Mouse (Mus musculus): ENCODE measurements around the gene Rgp1. TPM values are rescaled to one million over a fixed set of nuclear protein-coding genes. Genes with fewer than 3 reads are reported as not detected.

The Rgp1 gene
- total and polyA plus RNA-seq, 2 experiments from 2014 or later: 10.4 to 17.6 TPM

- 94% methylated on average over 5 of the region's 5 CpGs for WGBS
- Histone ChIP-seq H3K4me2 (ENCODE audit: low read depth) (no peak overlapping the region), H3K4me3 (ENCODE audit: low read depth, low read length) (no peak overlapping the region), H3K9ac (no peak overlapping the region), H3K27me3 (ENCODE audit: insufficient read depth, low read length) (no peaks in the 10 kb centered on the region), H3K36me3 (ENCODE audit: insufficient read depth) (peaks cover 42% of the 10 kb centered on the region), H3K9me3 (ENCODE audit: low read length) (no peaks in the 10 kb centered on the region), H3K27ac (ENCODE audit: low read depth, low read length) (no peak overlapping the region), H3K4me1 (ENCODE audit: insufficient read depth) (peaks cover 11% of the 10 kb centered on the region)
- ATAC-seq: no peak
- no peak for TF ChIP-seq CTCF (IDR thresholded peaks at IDR 0.05; ENCODE audit: low read depth)
- no peak for DNase-seq
Measured at GRCm38 (mm10) chr4:43582241-43582640, 3.7 kb downstream of the Rgp1 start.

DNA sequence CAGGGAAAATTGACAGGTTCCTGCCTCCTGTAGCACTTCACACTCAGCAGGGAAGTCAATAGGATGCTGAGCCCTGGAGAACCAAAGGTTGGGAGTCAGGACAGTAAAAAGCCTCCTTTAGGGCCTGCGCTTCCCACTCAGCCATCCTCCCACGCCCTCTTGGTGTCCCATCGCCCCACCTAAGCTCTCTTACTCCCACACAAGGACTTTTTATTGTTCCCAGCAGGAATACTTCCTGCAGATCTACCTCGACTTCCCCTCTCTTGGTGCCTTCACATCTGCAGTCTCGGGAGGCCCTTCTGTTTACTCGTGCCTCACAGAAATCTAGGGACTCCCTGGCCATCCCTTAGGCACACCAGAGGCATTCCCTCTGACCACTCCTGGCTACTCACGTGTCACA is 4.9 kb downstream of the Rgp1 start:
- TF ChIP-seq CTCF (IDR thresholded peaks at IDR 0.05; ENCODE audit: low read depth): no peak
- H3K4me1 ChIP-seq (ENCODE audit: insufficient read depth): peaks cover 6% of the 10 kb centered on the region

DNA sequence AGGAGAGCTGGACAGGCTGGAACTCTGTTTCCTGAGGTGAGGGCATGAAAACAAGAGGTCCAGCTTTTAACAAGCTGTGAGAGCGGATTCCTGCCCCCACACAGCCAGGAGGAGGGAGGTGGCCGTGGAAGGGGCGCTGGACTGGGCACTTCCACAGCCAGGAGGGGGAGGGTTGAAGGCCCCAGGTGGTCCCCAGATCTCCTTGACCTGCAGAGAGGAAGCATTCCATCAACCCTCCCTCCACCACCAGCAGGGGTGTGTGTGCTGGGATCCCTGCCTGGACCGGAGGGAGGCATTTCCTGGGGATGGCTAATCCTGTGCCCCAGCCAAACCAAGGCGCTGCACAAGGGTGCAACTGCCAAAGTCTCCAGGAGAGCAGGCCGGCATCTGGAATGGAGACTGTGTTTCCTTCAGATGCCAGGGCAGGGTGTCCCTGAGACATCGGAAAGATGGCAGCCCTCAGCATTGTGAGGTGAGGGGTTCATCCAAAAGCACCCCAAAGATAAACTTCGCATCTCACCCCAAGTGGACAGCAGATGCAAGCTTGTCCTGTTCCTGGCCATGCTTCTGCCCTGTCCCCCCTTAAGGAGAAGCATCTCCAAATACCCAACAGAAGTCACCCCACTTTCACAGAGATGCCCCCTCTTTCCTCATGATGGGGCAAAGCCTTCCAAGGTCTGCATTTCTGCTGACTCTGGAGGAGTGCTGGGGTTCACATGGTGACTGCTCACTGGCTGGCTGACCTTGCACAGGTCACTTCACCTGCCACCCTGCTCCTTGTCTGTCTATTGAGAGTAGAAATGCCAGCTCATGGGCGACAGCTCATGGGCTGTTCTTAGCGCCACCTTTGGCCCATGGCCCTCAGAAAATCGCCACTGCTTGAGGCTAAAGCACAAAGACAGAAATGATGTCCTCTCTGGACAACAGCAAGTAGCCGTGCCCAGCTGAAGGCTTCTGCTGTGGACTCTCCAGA is 6.2 kb downstream of the Rgp1 start, which contains the start of gene Msmp:
Gene Msmp (minus strand): TSS at position 51 of the 973 bp plus-strand sequence.
- H3K4me1 ChIP-seq (ENCODE audit: insufficient read depth): peaks cover 2% of the 10 kb centered on the region
- 67% methylated on average over 12 of the region's 12 CpGs for WGBS
- ATAC-seq (0 out of 2 replicates have a peak, but pooled peaks have one; percentile 10), DNase-seq (no peak)
- H3K4me2 ChIP-seq (ENCODE audit: low read depth): no peak within 1 kb of the TSS
- H3K36me3 ChIP-seq (ENCODE audit: insufficient read depth): peaks cover 42% of the 10 kb centered on the region
- H3K9ac ChIP-seq: no peak within 1 kb of the TSS
- no peak within 1 kb of the TSS for H3K27ac ChIP-seq (ENCODE audit: low read depth, low read length)
- no peaks in the 10 kb centered on the region for H3K27me3 ChIP-seq (ENCODE audit: insufficient read depth, low read length)
- H3K4me3 ChIP-seq (ENCODE audit: low read depth, low read length): no peak within 1 kb of the TSS
- no peaks in the 10 kb centered on the region for H3K9me3 ChIP-seq (ENCODE audit: low read length)
- TF ChIP-seq CTCF (IDR thresholded peaks at IDR 0.05; ENCODE audit: low read depth): no peak

More for the DNA sequence above, 4.9 kb downstream of the Rgp1 start:
- Histone ChIP-seq H3K4me2 (ENCODE audit: low read depth) (no peak overlapping the region), H3K4me3 (ENCODE audit: low read depth, low read length) (no peak overlapping the region), H3K36me3 (ENCODE audit: insufficient read depth) (peaks cover 42% of the 10 kb centered on the region), H3K27me3 (ENCODE audit: insufficient read depth, low read length) (no peaks in the 10 kb centered on the region), H3K9me3 (ENCODE audit: low read length) (no peaks in the 10 kb centered on the region), H3K27ac (ENCODE audit: low read depth, low read length) (no peak overlapping the region), H3K9ac (no peak overlapping the region)
- WGBS: 82% methylated on average over 7 of the region's 7 CpGs
- ATAC-seq (no peak), DNase-seq (no peak)

DNA sequence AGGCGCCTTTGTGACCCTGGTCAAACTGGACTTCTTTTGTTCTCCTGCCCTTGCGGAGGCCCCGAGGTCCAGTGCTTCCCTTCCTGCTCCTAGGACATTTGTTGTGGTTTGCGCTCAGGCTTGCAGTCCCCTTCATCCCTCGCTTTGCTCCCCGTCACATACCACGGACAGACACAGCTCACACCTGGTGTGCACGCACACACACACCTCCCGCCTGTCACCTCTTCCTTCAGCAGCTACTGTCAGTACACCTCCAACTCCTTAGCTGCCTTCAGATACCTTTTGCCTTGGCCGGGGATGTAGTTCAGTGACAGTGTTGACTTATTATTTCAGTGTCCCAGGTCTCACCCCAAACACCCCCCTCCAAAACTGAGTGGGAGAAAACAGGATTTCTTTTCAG is 7.2 kb downstream of the Rgp1 start:
- DNase-seq (no peak), ATAC-seq (no peak)
- Histone ChIP-seq H3K9ac (no peak overlapping the region), H3K9me3 (ENCODE audit: low read length) (no peaks in the 10 kb centered on the region), H3K4me3 (ENCODE audit: low read depth, low read length) (no peak overlapping the region), H3K27me3 (ENCODE audit: insufficient read depth, low read length) (no peaks in the 10 kb centered on the region), H3K27ac (ENCODE audit: low read depth, low read length) (no peak overlapping the region), H3K4me2 (ENCODE audit: low read depth) (no peak overlapping the region), H3K4me1 (ENCODE audit: insufficient read depth) (no peaks in the 10 kb centered on the region), H3K36me3 (ENCODE audit: insufficient read depth) (peaks cover 38% of the 10 kb centered on the region)
- TF ChIP-seq CTCF (IDR thresholded peaks at IDR 0.05; ENCODE audit: low read depth): no peak
- WGBS: 70% methylated on average over 9 of the region's 10 CpGs

- no peaks in the 10 kb centered on the region for H3K9me3 ChIP-seq (ENCODE audit: low read length)
- ATAC-seq (no peak), DNase-seq (no peak)
- no peaks in the 10 kb centered on the region for H3K27me3 ChIP-seq (ENCODE audit: insufficient read depth, low read length)
- H3K9ac ChIP-seq: no peak overlapping the region
- H3K4me2 ChIP-seq (ENCODE audit: low read depth): no peak overlapping the region
- H3K4me3 ChIP-seq (ENCODE audit: low read depth, low read length): no peak overlapping the region
- H3K4me1 ChIP-seq (ENCODE audit: insufficient read depth): no peaks in the 10 kb centered on the region
- no peak overlapping the region for H3K27ac ChIP-seq (ENCODE audit: low read depth, low read length)
- TF ChIP-seq CTCF (IDR thresholded peaks at IDR 0.05; ENCODE audit: low read depth): no peak
- WGBS: 67% methylated on average over 8 of the region's 8 CpGs
- peaks cover 31% of the 10 kb centered on the region for H3K36me3 ChIP-seq (ENCODE audit: insufficient read depth)
Measured at GRCm38 (mm10) chr4:43586411-43586810, 7.9 kb downstream of the Rgp1 start.

DNA sequence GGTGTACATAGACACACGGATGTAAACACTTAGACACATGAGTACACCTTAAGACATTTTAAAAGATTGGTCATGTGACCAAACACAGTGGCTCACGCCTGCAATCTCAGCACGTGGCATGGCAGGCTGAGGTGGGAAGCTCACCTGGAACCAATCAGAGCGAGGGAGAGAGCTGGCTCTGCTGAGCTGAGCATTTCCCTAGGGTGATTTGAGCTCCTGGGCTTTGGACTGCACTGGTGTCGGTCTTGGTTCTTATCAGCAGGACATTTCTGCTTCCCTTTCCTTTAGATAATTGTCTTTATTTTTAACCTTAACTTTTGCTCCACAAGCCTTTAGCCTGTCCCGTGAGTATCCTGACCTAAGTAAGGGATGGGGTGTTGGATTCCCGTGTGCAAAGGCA is 9.2 kb downstream of the Rgp1 start:
- Histone ChIP-seq H3K27ac (ENCODE audit: low read depth, low read length) (no peak overlapping the region), H3K36me3 (ENCODE audit: insufficient read depth) (peaks cover 18% of the 10 kb centered on the region), H3K9me3 (ENCODE audit: low read length) (no peaks in the 10 kb centered on the region), H3K4me2 (ENCODE audit: low read depth) (no peak overlapping the region), H3K4me3 (ENCODE audit: low read depth, low read length) (no peak overlapping the region), H3K4me1 (ENCODE audit: insufficient read depth) (no peaks in the 10 kb centered on the region), H3K27me3 (ENCODE audit: insufficient read depth, low read length) (no peaks in the 10 kb centered on the region), H3K9ac (no peak overlapping the region)
- ATAC-seq (no peak), DNase-seq (no peak)
- TF ChIP-seq CTCF (IDR thresholded peaks at IDR 0.05; ENCODE audit: low read depth): no peak
- WGBS: 65% methylated on average over 7 of the region's 7 CpGs

DNA sequence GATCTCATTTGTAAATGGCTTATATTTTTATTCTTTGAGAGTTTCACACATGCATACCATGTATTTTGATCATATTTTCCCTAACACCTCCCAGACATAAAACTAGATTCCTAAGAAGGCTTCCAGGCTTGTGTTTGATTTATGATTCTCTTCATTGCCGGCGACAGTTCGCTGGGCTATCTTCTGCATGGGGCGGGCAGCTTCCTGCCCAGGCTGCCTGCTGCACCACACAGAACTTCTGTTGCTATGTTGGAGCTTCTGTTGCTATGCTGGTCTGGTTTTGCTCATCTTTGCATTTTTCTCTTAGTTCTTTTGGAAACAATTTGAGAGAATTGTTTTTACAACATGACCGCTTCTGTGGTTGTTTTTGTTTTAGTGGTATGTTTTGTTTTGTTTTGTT is 13.0 kb downstream of the Rgp1 start:
- Histone ChIP-seq H3K27me3 (ENCODE audit: insufficient read depth, low read length) (no peaks in the 10 kb centered on the region), H3K4me3 (ENCODE audit: low read depth, low read length) (no peak overlapping the region), H3K4me1 (ENCODE audit: insufficient read depth) (no peaks in the 10 kb centered on the region), H3K27ac (ENCODE audit: low read depth, low read length) (no peak overlapping the region), H3K4me2 (ENCODE audit: low read depth) (no peak overlapping the region), H3K9me3 (ENCODE audit: low read length) (no peaks in the 10 kb centered on the region), H3K9ac (no peak overlapping the region), H3K36me3 (ENCODE audit: insufficient read depth) (no peaks in the 10 kb centered on the region)
- DNase-seq (peak; percentile 17), ATAC-seq (no peak; the same call in 1 of the 2 replicates)
- 80% methylated on average over 5 of the region's 5 CpGs for WGBS
- TF ChIP-seq CTCF (IDR thresholded peaks at IDR 0.05; ENCODE audit: low read depth): no peak

All from forebrain, postnatal 0 days (tissue).